Mouse (Mus musculus) G1E (cell line): ENCODE data around the gene Commd3.

ENCODE experiments used
- CTCF ChIP-seq: IDR thresholded peaks from 2 replicates; pipeline ENCODE4 v1.5.1; 2012; ENCODE audit warnings: low read depth, low read length, inconsistent platforms, mixed read lengths
- GATA1 ChIP-seq: IDR thresholded peaks from 2 replicates; pipeline ENCODE4 v1.6.1; 2012; ENCODE audit warnings: borderline replicate concordance, low read length, inconsistent platforms, mixed read lengths
- POLR2AphosphoS5 ChIP-seq: IDR thresholded peaks from 2 replicates; pipeline ENCODE4 v1.6.1; 2012; ENCODE audit warnings: low read depth, low read length, inconsistent platforms; ENCODE audit not compliant: insufficient replicate concordance

GRCm38 (mm10) chr2:18694611-18694950, 22.4 kb downstream of the Commd3 start:
- TF ChIP-seq POLR2AphosphoS5 (no peak), CTCF (no peak), GATA1 (no peak)
